Mouse (Mus musculus) skeletal muscle tissue, adult 2 months (tissue): ENCODE results near the gene Foxn3.

Source experiments
- DNase-seq: peaks from one replicate; pipeline ENCODE4 v3.0.0-alpha.2; 2012; ENCODE audit warnings: low read depth, low spot score

The Foxn3 gene

DNA sequence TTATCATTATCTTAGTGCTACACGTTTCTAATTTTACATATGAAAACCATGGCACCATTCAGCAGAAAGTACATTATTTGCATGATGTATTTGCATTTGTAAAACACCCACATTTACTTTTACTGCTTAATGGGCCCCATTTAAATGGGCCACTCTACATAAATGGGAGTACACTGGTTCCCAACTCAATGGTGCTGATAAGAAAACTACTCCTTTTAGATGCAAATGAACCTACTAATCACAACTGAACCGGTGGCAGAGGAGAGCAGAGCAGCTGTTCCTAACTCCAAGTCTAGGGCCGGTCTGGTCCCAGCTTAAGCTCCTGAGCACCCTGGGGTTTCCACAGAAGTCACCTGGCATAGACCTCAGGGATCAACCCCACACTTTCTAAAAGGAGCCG is 263.5 kb downstream of the Foxn3 start:
- no peak for DNase-seq

DNA sequence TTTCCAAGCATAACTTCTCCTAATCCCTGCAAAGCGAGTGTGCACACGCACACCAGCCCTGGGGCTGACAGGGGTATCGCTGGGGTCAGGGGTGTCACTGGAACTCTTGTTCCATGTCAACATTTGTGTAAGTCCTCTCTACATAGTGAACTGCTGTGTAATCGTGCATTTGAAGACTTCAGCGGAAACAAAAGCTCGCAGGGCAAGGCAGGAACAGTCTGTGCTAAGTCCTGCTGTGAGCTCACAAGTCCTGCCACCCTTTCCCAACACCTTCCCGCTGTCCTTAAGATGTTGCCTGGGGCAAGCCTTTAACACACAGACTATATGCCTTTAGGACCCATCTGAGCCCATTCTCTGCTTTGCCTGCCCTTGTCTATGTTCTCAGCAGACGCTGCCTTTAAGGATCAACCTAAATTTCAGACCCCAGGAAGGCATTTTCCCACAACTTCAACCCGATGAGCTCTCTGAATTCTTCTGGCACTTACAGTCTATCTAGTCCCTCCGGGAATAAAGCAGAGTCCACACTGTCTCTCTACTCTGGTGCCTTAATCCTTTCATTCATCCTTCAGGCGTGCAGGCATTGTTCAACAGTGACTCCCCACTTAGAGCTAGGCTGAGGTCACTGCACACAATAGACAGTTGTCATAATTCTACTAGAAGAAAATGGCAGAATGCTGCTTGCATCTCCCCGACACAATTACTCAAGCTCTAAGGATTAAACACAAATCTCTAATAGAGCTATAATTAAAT is 264.4 kb downstream of the Foxn3 start:
- no peak for DNase-seq

DNA sequence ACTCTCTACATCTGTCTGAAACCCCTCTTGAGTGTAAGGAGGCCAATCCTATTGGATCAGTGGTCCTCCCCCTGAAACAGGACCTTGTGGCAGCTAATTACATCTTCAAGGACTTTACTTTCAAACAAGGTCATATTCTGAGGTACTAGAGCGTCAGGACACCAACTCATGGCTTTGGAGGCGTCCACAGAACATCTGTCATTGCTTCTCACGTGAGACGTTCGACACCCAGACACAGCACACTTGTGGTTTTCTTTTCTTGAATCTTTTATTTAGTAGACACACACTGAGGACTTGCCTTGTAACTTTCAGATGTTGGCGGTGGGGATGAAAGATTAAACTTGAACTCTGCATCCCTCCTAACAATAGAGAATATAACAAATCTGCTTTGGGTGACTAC is 265.1 kb downstream of the Foxn3 start:
- DNase-seq, result no peak

GRCm38 (mm10) chr12:99297792-99298191 is 265.6 kb downstream of the Foxn3 start:
- no peak for DNase-seq

GRCm38 (mm10) chr12:99293532-99293931 is 269.9 kb downstream of the Foxn3 start:
- DNase-seq, result no peak

GRCm38 (mm10) chr12:99292152-99292551 is 271.2 kb downstream of the Foxn3 start:
- no peak for DNase-seq

- DNase-seq, result peak; percentile 49
Observed at GRCm38 (mm10) chr12:99287081-99287480, 276.3 kb downstream of the Foxn3 start.

DNA sequence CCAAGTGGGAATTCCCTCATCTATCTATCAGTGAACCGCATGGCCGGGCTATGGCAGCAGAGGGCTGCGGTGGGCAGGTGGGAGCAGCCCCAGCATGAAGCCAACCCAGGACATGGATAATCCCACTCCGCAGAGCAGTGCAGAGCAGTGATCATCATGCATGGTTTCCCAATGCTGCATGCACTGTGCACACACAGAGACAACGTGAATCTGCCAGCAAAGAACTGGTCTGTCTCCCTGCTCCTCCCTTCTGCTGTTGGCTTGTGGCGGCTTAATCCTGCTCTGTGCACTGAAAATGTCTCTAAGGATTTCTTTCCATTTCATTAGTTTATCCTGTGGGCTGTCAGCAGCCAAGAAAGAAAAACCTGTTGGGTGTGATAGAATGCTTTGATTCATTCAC is 276.7 kb downstream of the Foxn3 start:
- no peak for DNase-seq

DNA sequence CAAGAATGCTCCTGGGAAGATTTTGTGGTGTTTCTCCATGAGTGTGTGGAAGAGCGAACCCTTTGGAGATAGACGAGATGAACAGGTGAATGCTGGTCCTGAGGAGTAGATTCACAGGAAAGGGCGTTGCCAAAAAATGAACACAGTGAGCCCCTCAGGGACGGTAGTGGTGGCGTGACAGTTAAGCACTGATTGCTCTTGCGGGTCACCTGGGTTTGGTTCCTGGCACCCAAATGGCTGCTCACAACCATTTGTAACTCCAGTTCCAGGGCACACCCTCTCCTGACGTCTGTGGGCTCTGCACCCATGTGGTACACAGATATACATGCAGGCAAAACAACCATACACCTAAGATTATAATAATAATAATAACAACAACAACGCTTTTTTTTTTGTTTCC is 277.7 kb downstream of the Foxn3 start:
- no peak for DNase-seq

DNA sequence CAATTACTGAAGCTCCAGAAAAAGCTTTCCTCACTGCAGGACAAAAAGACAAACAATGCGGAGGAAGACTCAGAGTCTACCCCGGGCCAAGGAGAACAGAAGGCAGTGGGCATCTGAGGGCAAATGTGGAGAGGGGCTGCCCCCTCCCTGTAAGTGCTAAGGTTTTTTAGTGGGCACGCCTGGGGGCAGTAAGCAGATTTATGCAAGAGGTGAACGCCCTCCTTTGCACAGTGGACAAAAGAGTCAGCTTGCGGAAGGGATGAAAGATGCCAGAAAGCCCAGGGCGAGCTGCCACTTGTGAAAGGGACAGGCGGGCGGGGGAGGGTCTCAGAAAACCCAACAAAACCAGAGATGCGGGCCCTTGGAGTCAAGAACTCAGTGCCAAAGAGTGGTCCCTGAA is 278.2 kb downstream of the Foxn3 start:
- DNase-seq, result no peak

- no peak for DNase-seq
Observed at GRCm38 (mm10) chr12:99284419-99285069, 278.8 kb downstream of the Foxn3 start.

- DNase-seq, result no peak
Observed at GRCm38 (mm10) chr12:99280826-99281225, 282.6 kb downstream of the Foxn3 start.

DNA sequence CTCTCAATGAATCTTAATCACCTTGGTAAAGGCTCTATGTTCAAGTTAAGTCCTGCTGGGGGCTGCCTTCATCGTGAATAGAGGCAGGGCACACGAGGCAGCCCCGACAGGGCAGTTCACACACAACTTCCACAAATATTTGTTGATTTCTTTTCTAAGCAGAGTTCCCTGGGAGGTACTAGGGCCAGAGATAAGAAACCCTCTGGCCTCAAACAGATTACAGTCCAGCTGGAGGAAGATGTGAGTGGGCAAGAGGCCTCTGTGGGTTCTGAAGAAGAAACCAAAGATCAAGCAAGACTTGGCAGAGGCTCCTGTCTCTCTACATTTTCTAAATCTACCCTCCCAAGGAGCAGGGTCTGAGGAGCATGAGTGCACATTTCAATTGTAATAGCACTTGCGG is 283.1 kb downstream of the Foxn3 start:
- DNase-seq, result no peak

DNA sequence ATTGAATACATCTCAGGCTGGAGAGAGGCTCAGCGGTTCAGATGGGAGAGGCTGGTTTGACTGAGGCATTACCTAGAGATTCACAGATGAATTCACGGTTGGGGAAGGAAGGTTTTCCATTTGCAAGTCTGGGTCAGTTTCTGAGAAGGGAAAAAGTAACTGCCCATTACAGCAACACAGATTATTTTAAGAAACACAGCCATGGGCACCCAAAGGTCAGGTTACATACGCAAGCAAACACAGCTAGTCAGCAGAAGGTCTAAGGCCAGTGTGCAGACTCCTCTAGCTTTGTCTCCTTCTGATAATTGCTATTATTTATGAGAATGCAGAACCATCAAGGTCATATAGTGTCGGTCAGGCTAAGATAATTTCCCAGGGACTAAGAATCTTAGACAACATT is 284.0 kb downstream of the Foxn3 start:
- peak; percentile 73 for DNase-seq

- DNase-seq, result no peak
Observed at GRCm38 (mm10) chr12:99274589-99274988, 288.8 kb downstream of the Foxn3 start.

DNA sequence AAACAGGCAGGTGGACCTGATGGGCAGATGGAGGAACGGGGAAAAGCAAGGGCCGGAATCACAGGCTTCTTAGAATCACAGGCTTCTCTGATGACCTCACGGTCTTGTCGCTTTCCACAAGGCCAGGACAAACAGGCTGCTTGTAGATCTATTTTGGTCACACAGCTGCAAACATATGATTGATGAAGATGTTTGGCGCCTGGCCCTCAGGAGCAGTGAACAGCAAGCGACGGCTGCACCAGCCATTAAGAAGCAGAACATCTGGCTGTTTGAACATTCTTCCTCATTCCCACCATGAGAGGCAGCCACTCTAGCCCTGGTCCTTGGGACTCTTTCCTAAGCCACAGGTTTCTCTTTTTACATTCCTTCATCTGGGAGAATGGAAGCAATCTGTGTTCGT is 294.0 kb downstream of the Foxn3 start:
- DNase-seq, result peak; percentile 56

GRCm38 (mm10) chr12:99268954-99269353 is 294.4 kb downstream of the Foxn3 start:
- DNase-seq, result no peak

GRCm38 (mm10) chr12:99267732-99268131 is 295.6 kb downstream of the Foxn3 start:
- no peak for DNase-seq

- no peak for DNase-seq
Observed at GRCm38 (mm10) chr12:99266434-99266833, 296.9 kb downstream of the Foxn3 start.

DNA sequence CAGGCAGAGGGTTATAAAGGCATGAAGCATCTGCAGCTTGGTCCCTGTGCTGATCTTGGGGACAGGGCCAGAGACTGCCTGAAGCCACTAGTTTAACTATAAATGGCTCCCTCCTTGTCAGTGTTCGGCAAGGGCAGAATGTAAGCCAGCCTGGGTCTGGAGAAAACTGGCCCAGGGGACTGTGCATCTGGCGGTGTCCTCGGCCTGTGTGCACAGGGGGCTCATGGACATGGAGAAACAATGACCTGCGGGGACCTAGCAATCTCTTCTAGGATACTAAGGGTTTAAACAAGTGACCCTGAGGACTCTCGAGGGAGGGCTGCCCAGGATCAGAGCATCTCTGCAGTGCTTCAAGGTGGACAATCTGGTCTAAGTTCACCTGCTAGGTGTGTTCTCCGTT is 297.6 kb downstream of the Foxn3 start:
- DNase-seq, result no peak

- no peak for DNase-seq
Observed at GRCm38 (mm10) chr12:99264386-99264785, 299.0 kb downstream of the Foxn3 start.

DNA sequence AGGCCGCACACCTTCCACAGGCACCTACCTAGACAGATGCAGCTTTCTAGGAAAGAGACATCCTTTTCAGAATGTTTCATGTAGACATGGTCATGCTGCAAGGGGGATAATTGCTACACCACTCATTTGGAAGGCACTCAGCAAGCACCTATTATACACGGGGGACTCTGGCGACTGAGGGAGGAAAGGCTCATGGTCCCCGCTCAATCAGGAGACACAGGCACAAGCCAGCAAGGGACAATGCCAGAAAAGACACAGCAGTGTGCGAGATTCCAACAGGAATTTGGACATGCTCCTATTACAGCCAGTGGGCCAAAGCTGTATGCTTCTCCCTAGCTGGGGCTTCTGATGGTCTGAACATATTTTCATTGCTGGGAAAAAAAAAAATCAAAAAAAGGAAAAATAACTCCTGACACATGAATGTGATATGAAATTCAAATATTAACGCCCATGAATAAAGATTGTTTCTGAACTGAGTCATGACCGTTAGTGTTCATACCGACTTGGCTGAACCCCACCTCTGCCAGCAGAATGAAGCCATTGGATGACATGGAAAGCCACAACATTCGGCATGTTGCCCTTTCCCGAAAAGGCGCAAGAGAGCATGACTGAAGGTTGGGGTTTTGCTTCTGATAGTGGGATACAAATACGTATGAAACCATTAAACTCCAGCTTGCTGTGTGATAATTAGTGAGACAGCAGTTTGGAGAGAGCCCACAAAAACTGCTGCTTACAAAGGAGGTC is 299.6 kb downstream of the Foxn3 start:
- no peak for DNase-seq

DNA sequence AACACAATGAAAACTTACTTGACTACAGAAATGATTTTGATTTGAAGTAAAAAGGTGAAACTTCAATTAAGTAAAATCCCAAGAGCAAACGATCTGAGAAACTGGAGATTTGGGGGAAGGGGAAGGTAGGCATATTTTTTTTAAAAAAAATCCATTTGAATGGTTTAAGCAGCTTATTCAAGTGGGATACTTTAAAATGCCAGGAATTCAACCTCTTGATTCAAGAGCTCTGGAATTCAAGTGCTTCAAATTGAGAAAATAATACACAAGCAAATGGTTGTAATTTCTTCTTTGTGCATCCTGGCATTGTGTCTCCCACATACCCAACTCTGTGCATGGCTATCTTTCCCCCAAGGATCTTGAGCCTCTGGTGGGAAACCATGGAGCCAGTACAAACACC is 300.5 kb downstream of the Foxn3 start:
- no peak for DNase-seq
